18 mouse cellular contexts compared by ENCODE assay signal in the genomic region with DNA sequence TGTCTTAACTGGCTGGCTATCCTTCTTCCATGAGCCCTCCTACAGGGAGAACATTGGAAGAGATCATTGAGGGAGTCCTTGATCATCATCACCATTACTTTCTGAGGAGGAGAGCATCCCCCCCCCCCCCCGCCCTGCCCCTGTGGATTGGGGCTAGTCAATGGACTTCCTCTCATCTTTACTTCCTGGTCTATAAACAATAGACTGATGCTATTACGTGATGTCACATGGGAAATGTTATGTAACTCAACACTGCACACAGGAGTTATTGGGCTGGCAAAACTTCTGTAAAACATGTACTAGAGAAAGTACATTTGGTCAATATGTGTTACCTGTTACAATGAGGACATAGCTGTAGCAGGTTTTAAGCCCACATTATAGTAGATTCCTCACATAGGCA.
"Had no signal": no experiment of that assay in that cellular context is flagged by ENCODE, and none has a peak within 500 bp of the region (broad histone marks: within the 10 kb centered on the region; RNA-seq: fewer than 3 reads in every experiment).

No protein-coding gene starts in this region.

- DNase-seq: liver, postnatal 0 days; lung, adult 2 months; retina, postnatal 1 day; right cerebral cortex, adult 18-20 months; right cerebral cortex, postnatal 25 days; right cerebral cortex, postnatal 4 days; thymus, adult 2 months; thymus, postnatal 25 days; thymus, postnatal 4 days had no signal

- H3K27ac ChIP-seq: liver, embryonic 15.5 days; lung, embryonic 15.5 days; midbrain, embryonic 13.5 days; midbrain, embryonic 15.5 days; neural tube, embryonic 12.5 days; stomach, embryonic 15.5 days; stomach, postnatal 0 days had no signal

- H3K4me1 ChIP-seq: liver, embryonic 15.5 days; lung, embryonic 15.5 days; stomach, embryonic 15.5 days had no signal

- ATAC-seq: liver, postnatal 0 days; lung, postnatal 0 days; midbrain, embryonic 13.5 days; midbrain, embryonic 15.5 days had no signal

- H3K4me3 ChIP-seq: liver, embryonic 15.5 days; lung, embryonic 15.5 days; megakaryocyte, embryonic 14.5 days; midbrain, embryonic 13.5 days; midbrain, embryonic 15.5 days; neural tube, embryonic 12.5 days; stomach, embryonic 15.5 days had no signal
